22 mouse cellular contexts compared by ENCODE assay signal in the genomic region with DNA sequence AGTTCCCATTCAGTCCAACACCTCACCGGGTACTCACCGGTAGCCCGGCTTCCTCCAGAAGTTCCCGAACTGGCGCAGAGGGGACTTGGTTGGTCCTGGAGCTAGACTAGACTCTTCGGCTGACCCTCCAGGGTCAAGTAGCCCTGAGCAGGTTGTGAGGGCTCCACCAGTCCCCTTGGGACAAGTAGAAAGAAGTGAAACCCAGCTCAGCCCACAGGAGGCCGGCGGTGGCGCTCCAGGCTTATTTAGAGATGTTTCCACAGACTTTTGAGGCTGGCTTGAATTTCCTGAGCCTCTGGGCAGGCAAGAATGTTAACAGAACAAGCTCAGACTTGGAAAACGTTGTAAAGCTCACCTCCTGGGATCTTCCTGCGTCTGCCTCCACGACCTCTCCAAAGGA. TPM values are rescaled to one million over a fixed set of nuclear protein-coding genes. Genes with fewer than 3 reads are reported as not detected.
A peak's percentile ranks its signal among the peaks of the same experiment; 100 is the strongest.
DNase-seq lines count a peak whose midpoint lies in the region; ATAC-seq lines count a peak whose summit lies in the region.
"Had no signal": no experiment of that assay in that cellular context is flagged by ENCODE, and none has a peak within 500 bp of the region (broad histone marks: within the 10 kb centered on the region; RNA-seq: fewer than 3 reads in every experiment).

No protein-coding gene starts in this region.

- peak; percentile 23 for DNase-seq in ZHBTc4 (ENCODE audit: low read depth, low spot score)
- DNase-seq in hindbrain, embryonic 14.5 days (ENCODE audit: low spot score) = no peak
- DNase-seq in midbrain, embryonic 14.5 days = no peak
- DNase-seq in embryo, embryonic 11 days = no peak
- DNase-seq in testis, postnatal 10 days (ENCODE audit: low spot score) = no peak
- DNase-seq in urinary bladder, postnatal 14 days (ENCODE audit: low spot score) = no peak
- DNase-seq: adrenal gland, postnatal 10 days; cerebellum, adult 9-11 months; gastrocnemius, adult 2 months; heart, adult 11 months; heart, postnatal 4 days; kidney, postnatal 4 days; liver, embryonic 13.5 days; lung, embryonic 14.5 days; lung, postnatal 4 days; thymus, postnatal 25 days had no signal

- H3K36me3 ChIP-seq in hindbrain, embryonic 14.5 days (replicated peaks; ENCODE audit: control insufficient read depth, insufficient read depth) = no peaks in the 10 kb centered on the region
- H3K36me3 ChIP-seq in midbrain, embryonic 14.5 days (ENCODE audit: control insufficient read depth, insufficient read depth, low read length) = no peaks in the 10 kb centered on the region
- no peaks in the 10 kb centered on the region for H3K36me3 ChIP-seq in neural tube, embryonic 13.5 days
- H3K36me3 ChIP-seq: intestine, embryonic 15.5 days; limb, embryonic 13.5 days; liver, embryonic 13.5 days had no signal

- no peak overlapping the region for H3K9ac ChIP-seq in hindbrain, embryonic 14.5 days
- H3K9ac ChIP-seq in midbrain, embryonic 14.5 days (replicated peaks; ENCODE audit: low read length) = no peak overlapping the region
- H3K9ac ChIP-seq in neural tube, embryonic 13.5 days = no peak overlapping the region
- H3K9ac ChIP-seq: intestine, embryonic 15.5 days; limb, embryonic 13.5 days; liver, embryonic 13.5 days; lung, embryonic 14.5 days had no signal

- peaks cover 11% of the 10 kb centered on the region; the same call in 1 of the 2 replicates for H3K4me1 ChIP-seq in hindbrain, embryonic 14.5 days (replicated peaks; ENCODE audit: control insufficient read depth, insufficient read depth, low read length)
- 0 out of 2 replicates have a peak, but pooled peaks cover 3% of the 10 kb centered on the region for H3K4me1 ChIP-seq in midbrain, embryonic 14.5 days (ENCODE audit: control insufficient read depth, insufficient read depth, low read length)
- peaks cover 13% of the 10 kb centered on the region for H3K4me1 ChIP-seq in neural tube, embryonic 13.5 days (replicated peaks)
- H3K4me1 ChIP-seq: liver, embryonic 13.5 days had no signal

- H3K4me2 ChIP-seq in hindbrain, embryonic 14.5 days (replicated peaks) = no peak overlapping the region
- peak overlapping the region; percentile 55 for H3K4me2 ChIP-seq in midbrain, embryonic 14.5 days (ENCODE audit: low read length)
- H3K4me2 ChIP-seq in neural tube, embryonic 13.5 days = peak overlapping the region; percentile 13
- H3K4me2 ChIP-seq: intestine, embryonic 15.5 days; liver, embryonic 13.5 days; lung, embryonic 14.5 days had no signal

- H3K9me3 ChIP-seq in hindbrain, embryonic 14.5 days (ENCODE audit: control insufficient read depth, low read length) = no peaks in the 10 kb centered on the region
- H3K9me3 ChIP-seq in midbrain, embryonic 14.5 days (ENCODE audit: control insufficient read depth, low read length) = no peaks in the 10 kb centered on the region
- H3K9me3 ChIP-seq in neural tube, embryonic 13.5 days = no peaks in the 10 kb centered on the region
- H3K9me3 ChIP-seq: intestine, embryonic 15.5 days; limb, embryonic 13.5 days; liver, embryonic 13.5 days had no signal

- WGBS in hindbrain, embryonic 14.5 days = 2% methylated on average over 12 of the region's 12 CpGs
- WGBS in midbrain, embryonic 14.5 days = 1% methylated on average over 12 of the region's 12 CpGs
- 5% methylated on average over 12 of the region's 12 CpGs for WGBS in neural tube, embryonic 13.5 days

- peaks cover 77% of the 10 kb centered on the region for H3K27me3 ChIP-seq in hindbrain, embryonic 14.5 days (ENCODE audit: control insufficient read depth, insufficient read depth, low read length)
- peaks cover 68% of the 10 kb centered on the region for H3K27me3 ChIP-seq in midbrain, embryonic 14.5 days (ENCODE audit: control insufficient read depth, insufficient read depth, low read length)
- H3K27me3 ChIP-seq in neural tube, embryonic 13.5 days = peaks cover 98% of the 10 kb centered on the region

- no peak overlapping the region for H3K27ac ChIP-seq in hindbrain, embryonic 14.5 days
- H3K27ac ChIP-seq in midbrain, embryonic 14.5 days (replicated peaks; ENCODE audit: low read depth, low read length) = no peak overlapping the region
- H3K27ac ChIP-seq in neural tube, embryonic 13.5 days (replicated peaks) = no peak overlapping the region
- H3K27ac ChIP-seq: gastrocnemius, adult 2 months; intestine, embryonic 15.5 days; limb, embryonic 13.5 days; liver, embryonic 13.5 days had no signal

- H3K4me3 ChIP-seq in hindbrain, embryonic 14.5 days (replicated peaks; ENCODE audit: low read length) = 0 out of 2 replicates have a peak overlapping the region, but pooled peaks have one; percentile 32
- H3K4me3 ChIP-seq in midbrain, embryonic 14.5 days (replicated peaks; ENCODE audit: low read depth, low read length) = peak overlapping the region; percentile 37
- H3K4me3 ChIP-seq in neural tube, embryonic 13.5 days = peak overlapping the region; percentile 35
- H3K4me3 ChIP-seq: gastrocnemius, adult 2 months; intestine, embryonic 15.5 days; limb, embryonic 13.5 days; liver, embryonic 13.5 days had no signal

- no peak for ATAC-seq in hindbrain, embryonic 14.5 days (ENCODE audit: low FRiP score)
- no peak for ATAC-seq in midbrain, embryonic 14.5 days (ENCODE audit: low FRiP score, low TSS enrichment)
- no peak for ATAC-seq in neural tube, embryonic 13.5 days (ENCODE audit: low read depth)
- ATAC-seq: intestine, embryonic 15.5 days had no signal

RNA-seq across cellular contexts. Expression of a gene that starts 1.5 kb away (rescaled TPM):
- 0.36 and 1.3 TPM in 2 replicates for polyA plus RNA-seq in hindbrain, embryonic 14.5 days (2014; fragmentation: Nextera tagmentation; extraction: Ambion mirVana)
- polyA plus RNA-seq in midbrain, embryonic 14.5 days (2014; fragmentation: Nextera tagmentation; extraction: Ambion mirVana) = 20.1 and 21.3 TPM in 2 replicates
- polyA plus RNA-seq in neural tube, embryonic 13.5 days (2015; fragmentation: Nextera tagmentation; extraction: Ambion mirVana) = 4.2 and 4.3 TPM in 2 replicates
- polyA plus RNA-seq: embryonic facial prominence, embryonic 14.5 days; heart, embryonic 14.5 days; intestine, embryonic 15.5 days; kidney, embryonic 14.5 days; liver, embryonic 13.5 days; lung, embryonic 14.5 days had no signal

RNA-seq across cellular contexts. Expression of a gene that starts 50.2 kb away (rescaled TPM):
- 0.16 and 0.37 TPM in 2 replicates for polyA plus RNA-seq in hindbrain, embryonic 14.5 days (2014; fragmentation: Nextera tagmentation; extraction: Ambion mirVana)
- polyA plus RNA-seq in midbrain, embryonic 14.5 days (2014; fragmentation: Nextera tagmentation; extraction: Ambion mirVana) = 0.12 TPM in 1 of 2 replicates, not detected in the other
- polyA plus RNA-seq in neural tube, embryonic 13.5 days (2015; fragmentation: Nextera tagmentation; extraction: Ambion mirVana) = 0.21 and 0.35 TPM in 2 replicates
